Mouse (Mus musculus) liver, embryonic 13.5 days (tissue): Measurements from ENCODE around the gene Stard10. TPM values are rescaled to one million over a fixed set of nuclear protein-coding genes. Genes with fewer than 3 reads are reported as not detected.

Source experiments
- ATAC-seq: fragments of 200-750 bp; cut with Nextera tagmentation; 2 replicates; pipeline ENCODE4 v1.8.0; 2017; ENCODE audit warnings: low read depth, mild to moderate bottlenecking, moderate number of reproducible peaks, moderate library complexity
- DNase-seq: peaks from one replicate; pipeline ENCODE4 v3.0.0; 2022
- H3K27ac ChIP-seq: fragments of 300-500 bp; sonication (generic); 2 replicates; pipeline ENCODE4 v1.5.1; 2015; ENCODE audit warnings: moderate library complexity, mild to moderate bottlenecking, inconsistent platforms
- H3K27me3 ChIP-seq: fragments of 300-500 bp; sonication (generic); 2 replicates; pipeline ENCODE4 v1.6.1; 2015; ENCODE audit warnings: mild to moderate bottlenecking, inconsistent platforms
- H3K36me3 ChIP-seq: fragments of 300-500 bp; sonication (generic); 2 replicates; pipeline ENCODE4 v1.6.1; 2015; ENCODE audit warnings: mild to moderate bottlenecking, inconsistent platforms
- H3K4me1 ChIP-seq: fragments of 300-500 bp; sonication (generic); replicated peaks from 2 replicates; pipeline ENCODE4 v1.6.1; 2015; ENCODE audit warnings: inconsistent platforms
- H3K4me2 ChIP-seq: fragments of 300-500 bp; sonication (generic); 2 replicates; pipeline ENCODE4 v1.6.1; 2015; ENCODE audit warnings: inconsistent platforms, mild to moderate bottlenecking, moderate library complexity
- H3K4me3 ChIP-seq: fragments of 300-500 bp; sonication (generic); replicated peaks from 2 replicates; pipeline ENCODE4 v1.5.1; 2015; ENCODE audit warnings: mild to moderate bottlenecking, inconsistent platforms
- H3K9ac ChIP-seq: fragments of 300-500 bp; sonication (generic); 2 replicates; pipeline ENCODE4 v1.6.1; 2015; ENCODE audit warnings: mild to moderate bottlenecking, inconsistent platforms
- H3K9me3 ChIP-seq: fragments of 300-500 bp; sonication (generic); replicated peaks from 2 replicates; pipeline ENCODE4 v1.6.1; 2016; ENCODE audit warnings: inconsistent platforms
- WGBS: fragments of 180-500 bp; shearing (Covaris S2); methylation state at CpG from one replicate; pipeline ENCODE4 v1.1.7; 2015; ENCODE audit not compliant: insufficient replicate concordance; 5-methylcytosine and 5-hydroxymethylcytosine counted together
- polyA plus RNA-seq: library from polyadenylated mRNA; unstranded; fragments of >200 nt; fragmentation: Nextera tagmentation; extraction: Ambion mirVana; gene quantifications from 2 replicates; pipeline ENCODE4 v1.2.1, GENCODE M21; 2015

Stard10 gene
- polyA plus RNA-seq, 1 experiment from 2014 or later = 78.5 TPM

GRCm38 (mm10) chr7:101369666-101370065, 52.8 kb downstream of the Stard10 start:
- no peak overlapping the region for H3K4me2 ChIP-seq
- no peak for DNase-seq
- ATAC-seq = no peak
- no peak overlapping the region for H3K27ac ChIP-seq
- peaks cover 8% of the 10 kb centered on the region; the same call in 1 of the 2 replicates for H3K4me1 ChIP-seq
- 72% methylated on average over 7 of the region's 7 CpGs for WGBS
- H3K27me3 ChIP-seq = no peaks in the 10 kb centered on the region
- H3K36me3 ChIP-seq = peaks cover 15% of the 10 kb centered on the region; the same call in 1 of the 2 replicates
- no peaks in the 10 kb centered on the region for H3K9me3 ChIP-seq
- H3K9ac ChIP-seq = no peak overlapping the region
- no peak overlapping the region for H3K4me3 ChIP-seq

GRCm38 (mm10) chr7:101373082-101373481, 56.2 kb downstream of the Stard10 start:
- WGBS = 86% methylated on average over 26 of the region's 26 CpGs
- DNase-seq (no peak), ATAC-seq (no peak)
- H3K27ac ChIP-seq = no peak overlapping the region
- H3K4me3 ChIP-seq = no peak overlapping the region
- H3K4me1 ChIP-seq = peaks cover 21% of the 10 kb centered on the region
- H3K27me3 ChIP-seq = no peaks in the 10 kb centered on the region
- peaks cover 20% of the 10 kb centered on the region; the same call in 1 of the 2 replicates for H3K36me3 ChIP-seq
- no peaks in the 10 kb centered on the region for H3K9me3 ChIP-seq
- H3K4me2 ChIP-seq = no peak overlapping the region
- no peak overlapping the region for H3K9ac ChIP-seq

GRCm38 (mm10) chr7:101374155-101374554, 57.3 kb downstream of the Stard10 start:
- Histone ChIP-seq H3K4me3 (no peak overlapping the region), H3K36me3 (peaks cover 18% of the 10 kb centered on the region; the same call in 1 of the 2 replicates), H3K9ac (no peak overlapping the region), H3K4me1 (peaks cover 24% of the 10 kb centered on the region), H3K9me3 (no peaks in the 10 kb centered on the region), H3K27ac (no peak overlapping the region), H3K27me3 (no peaks in the 10 kb centered on the region), H3K4me2 (no peak overlapping the region)
- no peak for DNase-seq
- no peak for ATAC-seq

- Histone ChIP-seq H3K9ac (no peak overlapping the region), H3K27ac (no peak overlapping the region)
- WGBS = 76% methylated on average over 10 of the region's 10 CpGs
These were observed 59.9 kb downstream of the Stard10 start for GRCm38 (mm10) chr7:101376701-101377340.

GRCm38 (mm10) chr7:101377741-101378262, 60.9 kb downstream of the Stard10 start:
- H3K4me3 ChIP-seq = peak overlapping the region; percentile 15
- H3K27ac ChIP-seq = peak overlapping the region; percentile 70
- H3K4me1 ChIP-seq = peaks cover 43% of the 10 kb centered on the region
- H3K4me2 ChIP-seq = peak overlapping the region; percentile 54
- H3K9me3 ChIP-seq = no peaks in the 10 kb centered on the region
- peak overlapping the region; percentile 33; the same call in 1 of the 2 replicates for H3K9ac ChIP-seq
- peak; percentile 72 for ATAC-seq
- peaks cover 13% of the 10 kb centered on the region; the same call in 1 of the 2 replicates for H3K36me3 ChIP-seq
- no peaks in the 10 kb centered on the region for H3K27me3 ChIP-seq
- peak; percentile 26 for DNase-seq
- 16% methylated on average over 7 of the region's 7 CpGs for WGBS

More at GRCm38 (mm10) chr7:101376701-101377340, 59.9 kb downstream of the Stard10 start:
- Histone ChIP-seq H3K4me3 (no peak overlapping the region), H3K36me3 (peaks cover 13% of the 10 kb centered on the region; the same call in 1 of the 2 replicates), H3K9me3 (no peaks in the 10 kb centered on the region), H3K27me3 (no peaks in the 10 kb centered on the region), H3K4me2 (no peak overlapping the region), H3K4me1 (peaks cover 34% of the 10 kb centered on the region)
- DNase-seq = no peak
- no peak for ATAC-seq

GRCm38 (mm10) chr7:101378285-101378684, 61.4 kb downstream of the Stard10 start:
- WGBS = 46% methylated on average over 3 of the region's 3 CpGs
- ATAC-seq (peak; percentile 19), DNase-seq (no peak)
- Histone ChIP-seq H3K27me3 (no peaks in the 10 kb centered on the region), H3K4me1 (peaks cover 47% of the 10 kb centered on the region), H3K4me2 (peak overlapping the region; percentile 54), H3K9me3 (no peaks in the 10 kb centered on the region), H3K36me3 (peaks cover 8% of the 10 kb centered on the region; the same call in 1 of the 2 replicates), H3K4me3 (peak overlapping the region; percentile 15), H3K27ac (peak overlapping the region; percentile 70), H3K9ac (peak overlapping the region; percentile 33; the same call in 1 of the 2 replicates)

- Histone ChIP-seq H3K9ac (peak overlapping the region; percentile 45; the same call in 1 of the 2 replicates), H3K36me3 (peaks cover 7% of the 10 kb centered on the region; the same call in 1 of the 2 replicates), H3K4me2 (peak overlapping the region; percentile 54), H3K4me1 (peaks cover 52% of the 10 kb centered on the region), H3K27ac (peak overlapping the region; percentile 70), H3K9me3 (no peaks in the 10 kb centered on the region), H3K4me3 (no peak overlapping the region), H3K27me3 (no peaks in the 10 kb centered on the region)
- DNase-seq (no peak), ATAC-seq (0 out of 2 replicates have a peak, but pooled peaks have one; percentile 7)
- 55% methylated on average over 5 of the region's 5 CpGs for WGBS
These were observed 62.0 kb downstream of the Stard10 start for GRCm38 (mm10) chr7:101378796-101379465.

GRCm38 (mm10) chr7:101379732-101380131, 62.8 kb downstream of the Stard10 start:
- Histone ChIP-seq H3K9ac (peak overlapping the region; percentile 14; the same call in 1 of the 2 replicates), H3K9me3 (no peaks in the 10 kb centered on the region), H3K4me3 (no peak overlapping the region), H3K4me2 (peak overlapping the region; percentile 54; the same call in 1 of the 2 replicates), H3K27ac (no peak overlapping the region), H3K4me1 (peaks cover 59% of the 10 kb centered on the region), H3K27me3 (no peaks in the 10 kb centered on the region), H3K36me3 (peaks cover 7% of the 10 kb centered on the region; the same call in 1 of the 2 replicates)
- ATAC-seq (no peak), DNase-seq (no peak)
- 58% methylated on average over 2 of the region's 2 CpGs for WGBS

GRCm38 (mm10) chr7:101381512-101381911, 64.6 kb downstream of the Stard10 start:
- no peak for ATAC-seq
- Histone ChIP-seq H3K27me3 (no peaks in the 10 kb centered on the region), H3K27ac (no peak overlapping the region), H3K9ac (no peak overlapping the region), H3K4me1 (peaks cover 76% of the 10 kb centered on the region), H3K4me3 (no peak overlapping the region), H3K4me2 (no peak overlapping the region), H3K9me3 (no peaks in the 10 kb centered on the region), H3K36me3 (peaks cover 7% of the 10 kb centered on the region)
- WGBS = 72% methylated on average over 6 of the region's 6 CpGs
- no peak for DNase-seq

GRCm38 (mm10) chr7:101382378-101382777, 65.5 kb downstream of the Stard10 start:
- no peak overlapping the region for H3K9ac ChIP-seq

GRCm38 (mm10) chr7:101383756-101384155, 66.9 kb downstream of the Stard10 start:
- no peak for DNase-seq

More at GRCm38 (mm10) chr7:101382378-101382777, 65.5 kb downstream of the Stard10 start:
- H3K27ac ChIP-seq = no peak overlapping the region
- H3K4me1 ChIP-seq = peaks cover 70% of the 10 kb centered on the region
- DNase-seq (no peak), ATAC-seq (no peak)
- H3K4me2 ChIP-seq = no peak overlapping the region
- peaks cover 13% of the 10 kb centered on the region for H3K36me3 ChIP-seq
- no peak overlapping the region for H3K4me3 ChIP-seq
- H3K9me3 ChIP-seq = no peaks in the 10 kb centered on the region
- 53% methylated on average over 8 of the region's 8 CpGs for WGBS
- no peaks in the 10 kb centered on the region for H3K27me3 ChIP-seq

More at GRCm38 (mm10) chr7:101383756-101384155, 66.9 kb downstream of the Stard10 start:
- H3K27me3 ChIP-seq = no peaks in the 10 kb centered on the region
- no peak for ATAC-seq
- H3K4me3 ChIP-seq = no peak overlapping the region
- no peaks in the 10 kb centered on the region for H3K9me3 ChIP-seq
- no peak overlapping the region for H3K27ac ChIP-seq
- no peak overlapping the region for H3K9ac ChIP-seq
- peaks cover 26% of the 10 kb centered on the region for H3K36me3 ChIP-seq
- peaks cover 58% of the 10 kb centered on the region for H3K4me1 ChIP-seq
- no peak overlapping the region for H3K4me2 ChIP-seq
- 40% methylated on average over 3 of the region's 3 CpGs for WGBS
